Mouse (Mus musculus) kidney, embryonic 14.5 days (tissue): ENCODE results near the gene Apoc2. TPM values are rescaled to one million over a fixed set of nuclear protein-coding genes. Genes with fewer than 3 reads are reported as not detected.
A peak's percentile ranks its signal among the peaks of the same experiment; 100 is the strongest.

Source experiments
- ATAC-seq: fragments of 200-750 bp; cut with Nextera tagmentation; 2 replicates; pipeline ENCODE4 v1.8.0; 2017; ENCODE audit warnings: moderate number of reproducible peaks, mild to moderate bottlenecking, moderate TSS enrichment, moderate library complexity; ENCODE audit not compliant: low FRiP score, low TSS enrichment
- H3K27ac ChIP-seq: fragments of 300-500 bp; sonication (generic); 2 replicates; pipeline ENCODE4 v1.5.1; 2014; ENCODE audit warnings: low read depth, mild to moderate bottlenecking, low read length, moderate library complexity, mixed read lengths
- H3K27me3 ChIP-seq: fragments of 300-500 bp; sonication (generic); 2 replicates; pipeline ENCODE4 v1.6.1; 2014; ENCODE audit warnings: mild to moderate bottlenecking, low read length; ENCODE audit not compliant: control insufficient read depth, insufficient read depth
- H3K36me3 ChIP-seq: fragments of 300-500 bp; sonication (generic); 2 replicates; pipeline ENCODE4 v1.6.1; 2014; ENCODE audit warnings: low read length, mixed read lengths; ENCODE audit not compliant: control insufficient read depth, insufficient read depth
- H3K4me1 ChIP-seq: fragments of 300-500 bp; sonication (generic); 2 replicates; pipeline ENCODE4 v1.6.1; 2014; ENCODE audit warnings: low read length, mixed read lengths; ENCODE audit not compliant: control insufficient read depth, insufficient read depth
- H3K4me2 ChIP-seq: fragments of 300-500 bp; sonication (generic); replicated peaks from 2 replicates; pipeline ENCODE4 v1.6.1; 2014; ENCODE audit warnings: low read depth, mild to moderate bottlenecking, low read length
- H3K4me3 ChIP-seq: fragments of 300-500 bp; sonication (generic); 2 replicates; pipeline ENCODE4 v1.5.1; 2014; ENCODE audit warnings: mild to moderate bottlenecking, low read length
- H3K9ac ChIP-seq: fragments of 300-500 bp; sonication (generic); 2 replicates; pipeline ENCODE4 v1.6.1; 2014; ENCODE audit warnings: low read depth, mild to moderate bottlenecking, low read length, moderate library complexity
- H3K9me3 ChIP-seq: fragments of 300-500 bp; sonication (generic); 2 replicates; pipeline ENCODE4 v1.6.1; 2016; ENCODE audit warnings: low read length; ENCODE audit not compliant: control insufficient read depth
- WGBS: fragments of 180-500 bp; shearing (Covaris S2); extraction: QIAGEN DNeasy Blood & Tissue Kit; methylation state at CpG from one replicate; pipeline ENCODE4 v1.1.7; 2014; 5-methylcytosine and 5-hydroxymethylcytosine counted together
- polyA plus RNA-seq: library from polyadenylated mRNA; unstranded; fragments of >200 nt; fragmentation: Nextera tagmentation; extraction: Ambion mirVana; gene quantifications from 2 replicates; pipeline ENCODE4 v1.2.1, GENCODE M21; 2014

Gene Apoc2
- polyA plus RNA-seq, 1 experiment from 2014 or later = 1.2 TPM

- no peak overlapping the region for H3K4me3 ChIP-seq
- no peak overlapping the region for H3K27ac ChIP-seq
- H3K27me3 ChIP-seq = no peaks in the 10 kb centered on the region
- no peaks in the 10 kb centered on the region for H3K9me3 ChIP-seq
- H3K9ac ChIP-seq = no peak overlapping the region
- no peak for ATAC-seq
- WGBS = 84% methylated on average over 10 of the region's 10 CpGs
- no peaks in the 10 kb centered on the region for H3K36me3 ChIP-seq
- H3K4me2 ChIP-seq = no peak overlapping the region
- H3K4me1 ChIP-seq = no peaks in the 10 kb centered on the region
Measured at GRCm38 (mm10) chr7:19675824-19676223, 1.9 kb downstream of the Apoc2 start.

GRCm38 (mm10) chr7:19673083-19673699 lies 4.5 kb downstream of the Apoc2 start:
- H3K4me1 ChIP-seq = 0 out of 2 replicates have a peak, but pooled peaks cover 4% of the 10 kb centered on the region
- no peaks in the 10 kb centered on the region for H3K36me3 ChIP-seq
- H3K27me3 ChIP-seq = no peaks in the 10 kb centered on the region
- H3K27ac ChIP-seq = no peak overlapping the region
- H3K4me3 ChIP-seq = no peak overlapping the region
- no peaks in the 10 kb centered on the region for H3K9me3 ChIP-seq
- H3K4me2 ChIP-seq = no peak overlapping the region
- no peak for ATAC-seq
- WGBS = 65% methylated on average over 14 of the region's 14 CpGs
- no peak overlapping the region for H3K9ac ChIP-seq

- Histone ChIP-seq H3K27me3 (no peaks in the 10 kb centered on the region), H3K4me3 (no peak overlapping the region), H3K9me3 (no peaks in the 10 kb centered on the region), H3K27ac (no peak overlapping the region), H3K4me1 (0 out of 2 replicates have a peak, but pooled peaks cover 4% of the 10 kb centered on the region), H3K36me3 (no peaks in the 10 kb centered on the region), H3K9ac (no peak overlapping the region), H3K4me2 (no peak overlapping the region)
- ATAC-seq = no peak
- 66% methylated on average over 10 of the region's 10 CpGs for whole genome bisulfite sequencing
Measured at GRCm38 (mm10) chr7:19671511-19671910, 6.2 kb downstream of the Apoc2 start.

- peaks cover 11% of the 10 kb centered on the region; the same call in 1 of the 2 replicates for H3K4me1 ChIP-seq
- no peak overlapping the region for H3K4me3 ChIP-seq
- 10% methylated on average over 10 of the region's 10 CpGs for WGBS
Measured at GRCm38 (mm10) chr7:19668947-19669721, 8.6 kb downstream of the Apoc2 start.

GRCm38 (mm10) chr7:19667434-19667833 lies 10.3 kb downstream of the Apoc2 start:
- no peaks in the 10 kb centered on the region for H3K9me3 ChIP-seq
- no peak for ATAC-seq
- no peaks in the 10 kb centered on the region for H3K36me3 ChIP-seq
- H3K27me3 ChIP-seq = no peaks in the 10 kb centered on the region
- H3K4me2 ChIP-seq = no peak overlapping the region
- H3K9ac ChIP-seq = no peak overlapping the region
- H3K4me1 ChIP-seq = peaks cover 19% of the 10 kb centered on the region
- no peak overlapping the region for H3K27ac ChIP-seq
- H3K4me3 ChIP-seq = no peak overlapping the region
- WGBS = 81% methylated on average over 2 of the region's 2 CpGs

More at GRCm38 (mm10) chr7:19668947-19669721, 8.6 kb downstream of the Apoc2 start:
- Histone ChIP-seq H3K27me3 (no peaks in the 10 kb centered on the region), H3K36me3 (no peaks in the 10 kb centered on the region), H3K27ac (no peak overlapping the region), H3K4me2 (no peak overlapping the region), H3K9ac (peak overlapping the region; percentile 25; the same call in 1 of the 2 replicates), H3K9me3 (no peaks in the 10 kb centered on the region)
- ATAC-seq = peak; percentile 68

- Histone ChIP-seq H3K4me2 (no peak overlapping the region), H3K9ac (no peak overlapping the region), H3K27me3 (no peaks in the 10 kb centered on the region), H3K9me3 (no peaks in the 10 kb centered on the region), H3K4me3 (no peak overlapping the region), H3K36me3 (peaks cover 4% of the 10 kb centered on the region; the same call in 1 of the 2 replicates), H3K27ac (no peak overlapping the region), H3K4me1 (peaks cover 19% of the 10 kb centered on the region)
- 63% methylated on average over 3 of the region's 3 CpGs for WGBS
- no peak for ATAC-seq
Measured at GRCm38 (mm10) chr7:19666750-19667149, 11.0 kb downstream of the Apoc2 start.

GRCm38 (mm10) chr7:19664955-19665841 lies 12.5 kb downstream of the Apoc2 start, which contains the start of gene Clptm1:
Gene Clptm1, minus strand, starts transcription at chr7:19665033.
- Histone ChIP-seq H3K4me1 (peaks cover 19% of the 10 kb centered on the region), H3K4me3 (peak within 1 kb of the TSS; percentile 100), H3K9me3 (no peaks in the 10 kb centered on the region), H3K27ac (peak within 1 kb of the TSS; percentile 93), H3K36me3 (peaks cover 4% of the 10 kb centered on the region; the same call in 1 of the 2 replicates), H3K4me2 (peak within 1 kb of the TSS; percentile 92), H3K9ac (peak within 1 kb of the TSS; percentile 97), H3K27me3 (no peaks in the 10 kb centered on the region)
- under 1% methylated on average over 55 of the region's 63 CpGs for WGBS
- ATAC-seq = peak; percentile 87

GRCm38 (mm10) chr7:19664455-19664954 lies 13.2 kb downstream of the Apoc2 start:
- peak overlapping the region; percentile 92 for H3K4me2 ChIP-seq
- H3K4me1 ChIP-seq = peaks cover 19% of the 10 kb centered on the region
- peak overlapping the region; percentile 100 for H3K4me3 ChIP-seq
- H3K27ac ChIP-seq = peak overlapping the region; percentile 47; the same call in 1 of the 2 replicates
- H3K9ac ChIP-seq = peak overlapping the region; percentile 97
- H3K27me3 ChIP-seq = no peaks in the 10 kb centered on the region
- H3K36me3 ChIP-seq = peaks cover 4% of the 10 kb centered on the region; the same call in 1 of the 2 replicates
- peak; percentile 63; the same call in 1 of the 2 replicates for ATAC-seq
- WGBS = 0% methylated on average over 26 of the region's 37 CpGs
- H3K9me3 ChIP-seq = no peaks in the 10 kb centered on the region
